Mouse (Mus musculus) skeletal muscle tissue, adult 2 months (tissue): Measurements from ENCODE around the gene Pde10a.

Experiments used
- DNase-seq: peaks from one replicate; pipeline ENCODE4 v3.0.0-alpha.2; 2012; ENCODE audit warnings: low read depth, low spot score

Pde10a gene

GRCm38 (mm10) chr17:8800478-8801082 lies 275.4 kb downstream of the Pde10a start:
- no peak for DNase-seq

- DNase-seq = peak; percentile 53
Measured at GRCm38 (mm10) chr17:8801083-8801854, 276.1 kb downstream of the Pde10a start.

GRCm38 (mm10) chr17:8801855-8802104 lies 276.6 kb downstream of the Pde10a start:
- DNase-seq = no peak

- DNase-seq = no peak
Measured at GRCm38 (mm10) chr17:8802161-8802888, 277.2 kb downstream of the Pde10a start.

- DNase-seq = no peak
Measured at GRCm38 (mm10) chr17:8802889-8803799, 278.0 kb downstream of the Pde10a start.

GRCm38 (mm10) chr17:8807345-8807744 lies 282.2 kb downstream of the Pde10a start:
- peak; percentile 24 for DNase-seq

- peak; percentile 18 for DNase-seq
Measured at GRCm38 (mm10) chr17:8809771-8810170, 284.6 kb downstream of the Pde10a start.

- no peak for DNase-seq
Measured at GRCm38 (mm10) chr17:8810201-8810600, 285.0 kb downstream of the Pde10a start.

- DNase-seq = no peak
Measured at GRCm38 (mm10) chr17:8812228-8812865, 287.2 kb downstream of the Pde10a start.

- DNase-seq = no peak
Measured at GRCm38 (mm10) chr17:8813773-8814491, 288.8 kb downstream of the Pde10a start.

GRCm38 (mm10) chr17:8815376-8815775 lies 290.2 kb downstream of the Pde10a start:
- peak; percentile 31 for DNase-seq

- no peak for DNase-seq
Measured at GRCm38 (mm10) chr17:8815864-8816263, 290.7 kb downstream of the Pde10a start.

- no peak for DNase-seq
Measured at GRCm38 (mm10) chr17:8818675-8819074, 293.5 kb downstream of the Pde10a start.

GRCm38 (mm10) chr17:8823548-8823947 lies 298.4 kb downstream of the Pde10a start:
- DNase-seq = no peak

GRCm38 (mm10) chr17:8827204-8827603 lies 302.0 kb downstream of the Pde10a start:
- no peak for DNase-seq

- no peak for DNase-seq
Measured at GRCm38 (mm10) chr17:8831001-8831400, 305.8 kb downstream of the Pde10a start.

- DNase-seq = no peak
Measured at GRCm38 (mm10) chr17:8836292-8836691, 311.1 kb downstream of the Pde10a start.

- DNase-seq = no peak
Measured at GRCm38 (mm10) chr17:8838252-8838651, 313.1 kb downstream of the Pde10a start.

GRCm38 (mm10) chr17:8839237-8840011 lies 314.3 kb downstream of the Pde10a start:
- no peak for DNase-seq

- no peak for DNase-seq
Measured at GRCm38 (mm10) chr17:8841094-8841493, 315.9 kb downstream of the Pde10a start.
